ENCODE assay signal across 9 mouse cellular contexts in genomic region chr10:126531368-126531767, GRCm38 (mm10).
DNase-seq lines count a peak whose midpoint lies in the region; ATAC-seq and TF ChIP-seq lines count a peak whose summit lies in the region.
"Had no signal": no experiment of that assay in that cellular context is flagged by ENCODE, and none has a peak within 500 bp of the region (broad histone marks: within the 10 kb centered on the region; RNA-seq: fewer than 3 reads in every experiment).

No protein-coding gene starts in this region.

- no peak for DNase-seq in forebrain, embryonic 10.5 days (ENCODE audit: extremely low spot score, low spot score)
- peak; percentile 58 for DNase-seq in limb, embryonic 14.5 days (ENCODE audit: low spot score)
- DNase-seq in limb, embryonic 10.5 days (ENCODE audit: low spot score): no peak
- peak; percentile 71 for DNase-seq in MN1 (ENCODE audit: low spot score)
- peak; percentile 23 for DNase-seq in retina, adult 2 months (ENCODE audit: low read depth, low spot score)

- no peak overlapping the region for H3K9ac ChIP-seq in forebrain, embryonic 13.5 days
- H3K9ac ChIP-seq in limb, embryonic 14.5 days (ENCODE audit: low read depth, low read length, severe bottlenecking): no peak overlapping the region
- no peak overlapping the region for H3K9ac ChIP-seq in forebrain, embryonic 16.5 days (replicated peaks; ENCODE audit: low read depth, low read length)
- H3K9ac ChIP-seq: limb, embryonic 12.5 days had no signal

- H3K27ac ChIP-seq in forebrain, embryonic 13.5 days: no peak overlapping the region
- H3K27ac ChIP-seq in forebrain, embryonic 10.5 days: no peak overlapping the region
- H3K27ac ChIP-seq in limb, embryonic 14.5 days (replicated peaks; ENCODE audit: low read depth, low read length): no peak overlapping the region
- no peak overlapping the region for H3K27ac ChIP-seq in limb, embryonic 10.5 days
- H3K27ac ChIP-seq in forebrain, embryonic 16.5 days (ENCODE audit: low read length): no peak overlapping the region
- H3K27ac ChIP-seq: limb, embryonic 12.5 days had no signal

- no peaks in the 10 kb centered on the region for H3K27me3 ChIP-seq in forebrain, embryonic 13.5 days
- H3K27me3 ChIP-seq in forebrain, embryonic 10.5 days (ENCODE audit: poor library complexity, severe bottlenecking): no peaks in the 10 kb centered on the region
- H3K27me3 ChIP-seq in limb, embryonic 14.5 days (ENCODE audit: control insufficient read depth, insufficient read depth, low read length): no peaks in the 10 kb centered on the region
- no peaks in the 10 kb centered on the region for H3K27me3 ChIP-seq in limb, embryonic 10.5 days (ENCODE audit: low read depth, poor library complexity, severe bottlenecking)
- H3K27me3 ChIP-seq in forebrain, embryonic 16.5 days (replicated peaks; ENCODE audit: control insufficient read depth, insufficient read depth, low read length): no peaks in the 10 kb centered on the region
- H3K27me3 ChIP-seq: limb, embryonic 12.5 days had no signal

- TF ChIP-seq POLR2A in limb, embryonic 14.5 days (IDR thresholded peaks at IDR 0.05; ENCODE audit: borderline replicate concordance, extremely low read depth, insufficient read depth, insufficient read length): no peak

- ATAC-seq in forebrain, embryonic 13.5 days: 0 out of 2 replicates have a peak, but pooled peaks have one; percentile 50
- ATAC-seq in limb, embryonic 14.5 days (ENCODE audit: low FRiP score, low read depth): no peak
- peak; percentile 18; the same call in 1 of the 2 replicates for ATAC-seq in forebrain, embryonic 16.5 days
- ATAC-seq in inflammation-experienced regulatory T-cells, adult 6 months: no peak

- 84% methylated on average over 1 of the region's 1 CpGs for WGBS in forebrain, embryonic 13.5 days
- WGBS in forebrain, embryonic 10.5 days: 93% methylated on average over 1 of the region's 1 CpGs
- 59% methylated on average over 1 of the region's 1 CpGs for WGBS in limb, embryonic 14.5 days
- WGBS in limb, embryonic 10.5 days: 80% methylated on average over 1 of the region's 1 CpGs
- 38% methylated on average over 1 of the region's 1 CpGs for WGBS in forebrain, embryonic 16.5 days

- no peaks in the 10 kb centered on the region for H3K9me3 ChIP-seq in forebrain, embryonic 13.5 days (replicated peaks)
- H3K9me3 ChIP-seq in forebrain, embryonic 10.5 days: no peaks in the 10 kb centered on the region
- H3K9me3 ChIP-seq in limb, embryonic 14.5 days (ENCODE audit: control insufficient read depth, low read length): no peaks in the 10 kb centered on the region
- no peaks in the 10 kb centered on the region for H3K9me3 ChIP-seq in limb, embryonic 10.5 days (replicated peaks)
- H3K9me3 ChIP-seq in forebrain, embryonic 16.5 days (ENCODE audit: control insufficient read depth, low read length): no peaks in the 10 kb centered on the region
- H3K9me3 ChIP-seq: limb, embryonic 12.5 days had no signal

- no peak overlapping the region for H3K4me2 ChIP-seq in forebrain, embryonic 13.5 days
- H3K4me2 ChIP-seq in limb, embryonic 14.5 days (replicated peaks; ENCODE audit: low read depth, low read length, severe bottlenecking): no peak overlapping the region
- no peak overlapping the region for H3K4me2 ChIP-seq in forebrain, embryonic 16.5 days (ENCODE audit: low read length)
- H3K4me2 ChIP-seq: limb, embryonic 12.5 days had no signal

- no peak overlapping the region for H3K4me3 ChIP-seq in forebrain, embryonic 13.5 days
- H3K4me3 ChIP-seq in forebrain, embryonic 10.5 days: no peak overlapping the region
- H3K4me3 ChIP-seq in limb, embryonic 14.5 days (replicated peaks; ENCODE audit: low read length): no peak overlapping the region
- no peak overlapping the region for H3K4me3 ChIP-seq in limb, embryonic 10.5 days
- no peak overlapping the region for H3K4me3 ChIP-seq in forebrain, embryonic 16.5 days (replicated peaks; ENCODE audit: low read length)
- H3K4me3 ChIP-seq: limb, embryonic 12.5 days had no signal

- H3K36me3 ChIP-seq in forebrain, embryonic 13.5 days (ENCODE audit: poor library complexity, severe bottlenecking): no peaks in the 10 kb centered on the region
- H3K36me3 ChIP-seq in forebrain, embryonic 10.5 days (replicated peaks): no peaks in the 10 kb centered on the region
- H3K36me3 ChIP-seq in limb, embryonic 14.5 days (ENCODE audit: control insufficient read depth, insufficient read depth, low read length): no peaks in the 10 kb centered on the region
- H3K36me3 ChIP-seq in limb, embryonic 10.5 days: no peaks in the 10 kb centered on the region
- no peaks in the 10 kb centered on the region for H3K36me3 ChIP-seq in forebrain, embryonic 16.5 days (ENCODE audit: control insufficient read depth, insufficient read depth)
- H3K36me3 ChIP-seq: limb, embryonic 12.5 days had no signal

- peaks cover 1% of the 10 kb centered on the region for H3K4me1 ChIP-seq in forebrain, embryonic 13.5 days
- peaks cover 6% of the 10 kb centered on the region for H3K4me1 ChIP-seq in forebrain, embryonic 10.5 days
- H3K4me1 ChIP-seq in limb, embryonic 14.5 days (ENCODE audit: control insufficient read depth, insufficient read depth, low read length): 0 out of 2 replicates have a peak, but pooled peaks cover 3% of the 10 kb centered on the region
- no peaks in the 10 kb centered on the region for H3K4me1 ChIP-seq in limb, embryonic 10.5 days
- no peaks in the 10 kb centered on the region; the same call in 1 of the 2 replicates for H3K4me1 ChIP-seq in forebrain, embryonic 16.5 days (replicated peaks; ENCODE audit: control insufficient read depth, insufficient read depth, low read length)

Comparison
In these comparisons a context has a peak if more than half of its experiments do, and no peak if none do; other contexts are left out.
1. DNase-seq: peak in limb, embryonic 14.5 days (single experiment), MN1 (single experiment) and retina, adult 2 months (single experiment); none in forebrain, embryonic 10.5 days (single experiment) and limb, embryonic 10.5 days (single experiment).
2. ATAC-seq: peak in forebrain, embryonic 13.5 days (single experiment) and forebrain, embryonic 16.5 days (single experiment); none in limb, embryonic 14.5 days (single experiment) and inflammation-experienced regulatory T-cells, adult 6 months (single experiment).